Mouse (Mus musculus) E14TG2a.4 (cell line): ENCODE measurements around the gene Dab2.

Experiments
- CTCF ChIP-seq: conservative IDR thresholded peaks from 2 replicates; pipeline ENCODE4 v1.5.1; 2014; ENCODE audit warnings: low read length
- POU5F1 ChIP-seq: IDR thresholded peaks from 2 replicates; pipeline ENCODE4 v1.6.1; 2014; ENCODE audit warnings: low read length, borderline replicate concordance

DNA sequence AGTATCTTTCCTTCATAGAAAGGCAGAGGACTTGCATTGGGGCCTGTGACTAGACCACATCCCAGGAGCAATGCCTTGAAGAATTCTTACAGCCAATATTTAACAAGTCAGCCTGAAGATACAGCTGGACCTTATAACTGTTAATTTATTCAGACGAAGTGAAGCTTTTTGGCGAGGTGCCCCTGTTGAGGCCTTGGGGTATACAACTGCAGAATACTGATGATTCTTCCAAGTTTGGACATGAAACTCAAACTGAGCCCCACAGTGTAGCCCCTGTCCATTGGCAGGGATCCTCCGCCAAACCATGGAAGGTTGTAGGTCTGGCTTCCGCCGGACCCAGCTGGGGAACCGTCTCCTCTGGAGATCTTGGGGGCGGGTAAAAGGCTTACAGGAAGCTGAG lies 132.8 kb downstream of the Dab2 start:
- TF ChIP-seq CTCF (no peak), POU5F1 (no peak)
